Mouse (Mus musculus): ENCODE measurements around the gene Ankrd39. TPM values are rescaled to one million over a fixed set of nuclear protein-coding genes. Genes with fewer than 3 reads are reported as not detected.
"Not testable (repeated sequence)": the region's sequence is repeated elsewhere in the genome, so short reads cannot be mapped to it uniquely, and the experiment has no call there.

The Ankrd39 gene
- polyA plus RNA-seq, 1 experiment from 2014 or later = 14.0 TPM

DNA sequence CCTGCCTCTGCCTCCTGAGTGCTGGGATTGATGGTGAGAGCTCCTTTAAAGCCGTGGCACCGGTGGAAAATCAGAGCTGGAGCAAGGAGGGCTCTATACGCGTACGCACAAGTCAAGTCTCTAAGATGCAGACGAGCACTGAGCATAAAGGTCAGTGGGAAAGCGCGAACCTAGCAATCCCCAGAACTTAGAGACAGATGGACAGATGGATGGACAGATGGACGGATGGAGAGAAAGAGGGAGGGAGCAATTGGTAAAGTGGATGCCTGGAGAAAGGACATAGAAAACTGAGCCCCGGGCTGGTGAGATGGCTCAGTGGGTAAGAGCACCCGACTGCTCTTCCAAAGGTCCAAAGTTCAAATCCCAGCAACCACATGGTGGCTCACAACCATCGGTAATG is 6.4 kb downstream of the Ankrd39 start:
- H3K9ac ChIP-seq (ENCODE audit: low read length) = no peak overlapping the region
- no peak overlapping the region for H3K27ac ChIP-seq (ENCODE audit: low read depth, low read length)
- no peaks in the 10 kb centered on the region for H3K27me3 ChIP-seq (ENCODE audit: control insufficient read depth, insufficient read depth, low read length)
- ATAC-seq (ENCODE audit: low FRiP score) (no peak), DNase-seq (ENCODE audit: low spot score, missing footprints) (no peak)
- no peaks in the 10 kb centered on the region for H3K4me1 ChIP-seq (ENCODE audit: control insufficient read depth, insufficient read depth, low read length)
- no peaks in the 10 kb centered on the region for H3K9me3 ChIP-seq (ENCODE audit: control insufficient read depth, low read length)
- no peak overlapping the region for H3K4me2 ChIP-seq
- 95% methylated on average over 12 of the region's 12 CpGs for WGBS
- H3K4me3 ChIP-seq (ENCODE audit: low read depth, low read length) = no peak overlapping the region
- H3K36me3 ChIP-seq (ENCODE audit: control insufficient read depth, insufficient read depth, low read length) = peaks cover 5% of the 10 kb centered on the region; the same call in 1 of the 2 replicates

DNA sequence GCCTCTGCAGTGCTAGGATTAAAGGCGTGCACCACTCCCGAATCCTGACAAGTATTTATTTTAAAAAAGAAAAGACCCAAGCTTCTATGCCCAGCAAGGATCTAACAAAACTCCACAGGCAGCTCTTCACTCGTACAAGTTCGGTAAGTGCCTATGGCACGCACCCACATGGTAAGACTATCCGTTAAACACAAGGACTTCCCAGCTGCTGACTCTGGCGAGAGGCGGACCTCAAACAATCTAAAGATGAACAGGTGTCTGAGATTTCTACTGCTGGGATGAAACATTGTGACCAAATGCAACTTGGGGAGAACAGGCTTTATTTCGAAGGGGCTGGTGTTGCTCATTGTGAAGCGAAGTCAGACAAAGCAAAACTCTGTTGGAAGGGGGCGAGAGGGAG is 7.1 kb downstream of the Ankrd39 start:
- Histone ChIP-seq H3K4me2 (no peak overlapping the region), H3K27ac (ENCODE audit: low read depth, low read length) (no peak overlapping the region), H3K9ac (ENCODE audit: low read length) (no peak overlapping the region), H3K27me3 (ENCODE audit: control insufficient read depth, insufficient read depth, low read length) (no peaks in the 10 kb centered on the region), H3K4me3 (ENCODE audit: low read depth, low read length) (no peak overlapping the region), H3K36me3 (ENCODE audit: control insufficient read depth, insufficient read depth, low read length) (peaks cover 5% of the 10 kb centered on the region; the same call in 1 of the 2 replicates), H3K9me3 (ENCODE audit: control insufficient read depth, low read length) (no peaks in the 10 kb centered on the region), H3K4me1 (ENCODE audit: control insufficient read depth, insufficient read depth, low read length) (no peaks in the 10 kb centered on the region)
- 93% methylated on average over 11 of the region's 11 CpGs for WGBS
- no peak for ATAC-seq (ENCODE audit: low FRiP score)
- no peak for DNase-seq (ENCODE audit: low spot score, missing footprints)

DNA sequence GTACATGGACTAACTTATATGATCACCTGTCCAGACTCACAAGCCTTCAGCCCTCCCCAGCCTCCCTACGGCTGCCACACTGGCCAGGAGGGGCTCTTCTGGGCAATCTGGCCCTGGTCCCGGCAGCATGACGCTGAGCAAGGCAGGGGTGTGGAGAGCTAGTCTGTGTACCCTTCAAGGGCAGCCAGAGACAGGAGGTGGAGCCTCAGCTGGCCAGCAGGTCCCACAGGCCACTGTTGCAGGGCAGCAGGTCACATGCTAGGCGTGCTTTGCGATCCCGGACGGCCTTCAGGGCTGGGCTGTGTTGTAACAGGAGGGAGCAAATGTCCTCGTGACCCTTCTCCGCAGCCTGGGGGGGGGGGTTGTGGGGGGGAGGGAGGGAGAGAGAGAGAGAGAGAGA is 8.1 kb downstream of the Ankrd39 start, which contains the start of gene Gm42417:
Gene Gm42417 (minus strand): TSS at position 244 of the 400 bp plus-strand sequence.
- H3K4me3 ChIP-seq (ENCODE audit: low read depth, low read length) = no peak within 1 kb of the TSS
- H3K4me1 ChIP-seq (ENCODE audit: control insufficient read depth, insufficient read depth, low read length) = no peaks in the 10 kb centered on the region
- ATAC-seq (ENCODE audit: low FRiP score) = no peak
- no peak for DNase-seq (ENCODE audit: low spot score, missing footprints)
- H3K4me2 ChIP-seq = no peak within 1 kb of the TSS
- H3K9ac ChIP-seq (ENCODE audit: low read length) = no peak within 1 kb of the TSS
- H3K27ac ChIP-seq (ENCODE audit: low read depth, low read length) = no peak within 1 kb of the TSS
- H3K9me3 ChIP-seq (ENCODE audit: control insufficient read depth, low read length) = no peaks in the 10 kb centered on the region
- peaks cover 5% of the 10 kb centered on the region; the same call in 1 of the 2 replicates for H3K36me3 ChIP-seq (ENCODE audit: control insufficient read depth, insufficient read depth, low read length)
- H3K27me3 ChIP-seq (ENCODE audit: control insufficient read depth, insufficient read depth, low read length) = no peaks in the 10 kb centered on the region
- WGBS = 67% methylated on average over 9 of the region's 9 CpGs

- 85% methylated on average over 4 of the region's 4 CpGs for WGBS
- Histone ChIP-seq H3K4me1 (ENCODE audit: control insufficient read depth, insufficient read depth, low read length) (no peaks in the 10 kb centered on the region), H3K9ac (ENCODE audit: low read length) (no peak overlapping the region), H3K27ac (ENCODE audit: low read depth, low read length) (no peak overlapping the region), H3K4me3 (ENCODE audit: low read depth, low read length) (no peak overlapping the region), H3K27me3 (ENCODE audit: control insufficient read depth, insufficient read depth, low read length) (no peaks in the 10 kb centered on the region), H3K4me2 (no peak overlapping the region), H3K9me3 (ENCODE audit: control insufficient read depth, low read length) (no peaks in the 10 kb centered on the region), H3K36me3 (ENCODE audit: control insufficient read depth, insufficient read depth, low read length) (peaks cover 5% of the 10 kb centered on the region; the same call in 1 of the 2 replicates)
- ATAC-seq (ENCODE audit: low FRiP score) = no peak
- no peak for DNase-seq (ENCODE audit: low spot score, missing footprints)
Observed at GRCm38 (mm10) chr1:36538727-36539126, 8.5 kb downstream of the Ankrd39 start.

DNA sequence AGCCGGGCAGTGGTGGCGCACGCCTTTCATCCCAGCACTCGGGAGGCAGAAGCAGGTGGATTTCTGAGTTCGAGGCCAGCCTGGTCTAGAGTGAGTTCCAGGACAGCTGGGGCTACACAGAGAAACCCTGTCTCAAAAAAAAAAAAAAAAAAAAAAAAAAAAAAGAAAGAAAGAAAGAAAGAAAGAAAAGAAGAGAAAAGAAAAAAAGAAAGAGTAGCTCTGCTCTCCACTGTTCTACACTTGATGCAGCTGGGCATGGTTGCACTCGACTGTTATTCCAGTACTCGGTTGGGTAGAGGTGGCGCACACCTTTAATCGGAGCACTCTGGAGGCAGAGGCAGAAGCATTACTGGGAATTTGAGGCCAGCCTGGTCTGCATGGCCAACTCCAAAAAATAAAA is 10.5 kb downstream of the Ankrd39 start, which contains the start of gene Ankrd23:
Gene Ankrd23 (minus strand): TSS at position 101 of the 400 bp plus-strand sequence.
- H3K27me3 ChIP-seq (ENCODE audit: control insufficient read depth, insufficient read depth, low read length); H3K27ac ChIP-seq (ENCODE audit: low read depth, low read length); H3K36me3 ChIP-seq (ENCODE audit: control insufficient read depth, insufficient read depth, low read length); H3K9me3 ChIP-seq (ENCODE audit: control insufficient read depth, low read length); H3K4me3 ChIP-seq (ENCODE audit: low read depth, low read length); ATAC-seq (ENCODE audit: low FRiP score); H3K4me1 ChIP-seq (ENCODE audit: control insufficient read depth, insufficient read depth, low read length); H3K4me2 ChIP-seq; DNase-seq (ENCODE audit: low spot score, missing footprints); H3K9ac ChIP-seq (ENCODE audit: low read length): not testable (repeated sequence)
- 96% methylated on average over 9 of the region's 9 CpGs for WGBS

- no peaks in the 10 kb centered on the region for H3K9me3 ChIP-seq (ENCODE audit: control insufficient read depth, low read length)
- H3K27me3 ChIP-seq (ENCODE audit: control insufficient read depth, insufficient read depth, low read length) = no peaks in the 10 kb centered on the region
- no peak for ATAC-seq (ENCODE audit: low FRiP score)
- no peak overlapping the region for H3K4me3 ChIP-seq (ENCODE audit: low read depth, low read length)
- DNase-seq (ENCODE audit: low spot score, missing footprints) = no peak
- H3K9ac ChIP-seq (ENCODE audit: low read length) = no peak overlapping the region
- no peak overlapping the region for H3K4me2 ChIP-seq
- peaks cover 3% of the 10 kb centered on the region; the same call in 1 of the 2 replicates for H3K36me3 ChIP-seq (ENCODE audit: control insufficient read depth, insufficient read depth, low read length)
- no peak overlapping the region for H3K27ac ChIP-seq (ENCODE audit: low read depth, low read length)
- 83% methylated on average over 8 of the region's 8 CpGs for WGBS
- H3K4me1 ChIP-seq (ENCODE audit: control insufficient read depth, insufficient read depth, low read length) = no peaks in the 10 kb centered on the region
Observed at GRCm38 (mm10) chr1:36536397-36536728, 10.9 kb downstream of the Ankrd39 start.

- no peak for ATAC-seq (ENCODE audit: low FRiP score)
- no peak for DNase-seq (ENCODE audit: low spot score, missing footprints)
- Histone ChIP-seq H3K4me1 (ENCODE audit: control insufficient read depth, insufficient read depth, low read length) (no peaks in the 10 kb centered on the region), H3K9me3 (ENCODE audit: control insufficient read depth, low read length) (no peaks in the 10 kb centered on the region), H3K4me3 (ENCODE audit: low read depth, low read length) (no peak overlapping the region), H3K27me3 (ENCODE audit: control insufficient read depth, insufficient read depth, low read length) (no peaks in the 10 kb centered on the region), H3K27ac (ENCODE audit: low read depth, low read length) (no peak overlapping the region), H3K9ac (ENCODE audit: low read length) (no peak overlapping the region), H3K4me2 (no peak overlapping the region), H3K36me3 (ENCODE audit: control insufficient read depth, insufficient read depth, low read length) (peaks cover 2% of the 10 kb centered on the region; the same call in 1 of the 2 replicates)
- 84% methylated on average over 11 of the region's 11 CpGs for WGBS
Observed at GRCm38 (mm10) chr1:36535477-36536396, 11.5 kb downstream of the Ankrd39 start.

GRCm38 (mm10) chr1:36534595-36535058 is 12.6 kb downstream of the Ankrd39 start:
- Histone ChIP-seq H3K36me3 (ENCODE audit: control insufficient read depth, insufficient read depth, low read length) (peaks cover 2% of the 10 kb centered on the region; the same call in 1 of the 2 replicates), H3K27ac (ENCODE audit: low read depth, low read length) (no peak overlapping the region), H3K27me3 (ENCODE audit: control insufficient read depth, insufficient read depth, low read length) (no peaks in the 10 kb centered on the region), H3K4me3 (ENCODE audit: low read depth, low read length) (no peak overlapping the region), H3K4me2 (no peak overlapping the region), H3K9ac (ENCODE audit: low read length) (no peak overlapping the region), H3K4me1 (ENCODE audit: control insufficient read depth, insufficient read depth, low read length) (no peaks in the 10 kb centered on the region), H3K9me3 (ENCODE audit: control insufficient read depth, low read length) (no peaks in the 10 kb centered on the region)
- DNase-seq (ENCODE audit: low spot score, missing footprints) = no peak
- ATAC-seq (ENCODE audit: low FRiP score) = no peak
- 85% methylated on average over 6 of the region's 6 CpGs for WGBS

DNA sequence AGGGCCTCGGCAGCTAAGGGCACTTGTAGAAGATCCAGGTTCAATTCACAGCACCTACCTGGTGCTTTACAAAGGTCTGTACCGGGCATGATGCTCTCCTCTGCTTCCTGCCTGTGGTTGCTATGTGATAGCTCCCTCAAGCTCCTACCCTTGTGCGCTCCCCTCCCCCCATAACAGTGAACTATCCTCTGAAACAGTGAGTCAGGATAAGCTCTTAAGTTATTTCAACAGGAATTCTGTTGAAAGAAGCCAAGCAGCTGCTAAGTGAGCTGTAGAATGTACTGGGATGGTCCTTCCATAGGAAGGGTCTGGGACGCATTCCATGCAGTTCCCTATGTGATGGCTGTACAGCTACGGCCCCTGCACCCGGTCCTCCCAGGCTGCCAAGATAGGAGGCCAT is 13.7 kb downstream of the Ankrd39 start:
- H3K27me3 ChIP-seq (ENCODE audit: control insufficient read depth, insufficient read depth, low read length) = no peaks in the 10 kb centered on the region
- no peak overlapping the region for H3K9ac ChIP-seq (ENCODE audit: low read length)
- no peak overlapping the region for H3K4me3 ChIP-seq (ENCODE audit: low read depth, low read length)
- WGBS = 82% methylated on average over 6 of the region's 6 CpGs
- no peaks in the 10 kb centered on the region for H3K4me1 ChIP-seq (ENCODE audit: control insufficient read depth, insufficient read depth, low read length)
- DNase-seq (ENCODE audit: low spot score, missing footprints) = no peak
- no peak for ATAC-seq (ENCODE audit: low FRiP score)
- no peak overlapping the region for H3K27ac ChIP-seq (ENCODE audit: low read depth, low read length)
- H3K9me3 ChIP-seq (ENCODE audit: control insufficient read depth, low read length) = no peaks in the 10 kb centered on the region
- no peaks in the 10 kb centered on the region for H3K36me3 ChIP-seq (ENCODE audit: control insufficient read depth, insufficient read depth, low read length)
- H3K4me2 ChIP-seq = no peak overlapping the region
